Mouse (Mus musculus): ENCODE measurements at regions not wholly inside any gene's neighbourhood (a gene's known extent, or its start where the extent isn't known, plus 50 kb on each side); places are given as distances from the start of the nearest gene placed in this dataset.

DNA sequence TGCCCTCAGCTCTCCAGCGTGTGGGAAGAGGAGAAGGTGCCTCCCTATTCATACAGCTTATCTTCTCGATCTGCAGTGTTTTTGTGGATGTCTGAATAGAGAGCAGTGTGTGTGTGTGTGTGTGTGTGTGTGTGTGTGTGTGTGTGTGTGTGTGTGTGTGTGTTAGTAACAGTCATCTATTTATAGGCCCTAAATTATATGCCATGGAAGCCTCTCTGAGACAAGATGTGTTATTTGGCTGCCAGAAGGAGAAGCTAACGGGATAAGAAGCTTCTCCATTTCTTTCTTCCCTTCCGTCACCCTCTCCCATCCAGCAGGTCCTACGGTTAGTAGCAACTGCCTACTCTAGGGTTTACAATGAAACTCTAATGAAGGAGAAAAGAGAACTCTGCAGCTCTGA is 270.3 kb downstream of the Emp1 start:
- DNase-seq, result no peak

DNA sequence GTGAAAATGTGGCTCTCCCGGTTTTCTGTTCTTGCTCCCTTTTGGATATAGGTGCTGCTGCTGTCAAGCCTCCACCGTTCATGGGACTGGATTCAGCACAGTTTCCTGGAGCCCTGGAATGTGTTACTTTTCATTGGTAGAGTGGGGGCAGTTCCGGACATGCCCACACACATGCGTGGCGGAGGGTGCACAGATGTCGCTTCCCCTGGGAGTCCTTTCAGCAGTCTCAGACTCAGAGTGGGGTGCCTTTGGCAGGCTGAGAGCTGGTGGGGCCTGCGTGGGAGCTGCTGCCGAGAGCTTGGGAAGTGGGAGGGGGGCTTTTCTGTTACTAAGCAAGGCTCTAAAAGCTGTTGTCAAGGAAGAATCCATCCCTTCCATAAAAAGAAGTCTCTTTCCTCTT is 274.3 kb downstream of the Emp1 start:
- DNase-seq, result no peak

DNA sequence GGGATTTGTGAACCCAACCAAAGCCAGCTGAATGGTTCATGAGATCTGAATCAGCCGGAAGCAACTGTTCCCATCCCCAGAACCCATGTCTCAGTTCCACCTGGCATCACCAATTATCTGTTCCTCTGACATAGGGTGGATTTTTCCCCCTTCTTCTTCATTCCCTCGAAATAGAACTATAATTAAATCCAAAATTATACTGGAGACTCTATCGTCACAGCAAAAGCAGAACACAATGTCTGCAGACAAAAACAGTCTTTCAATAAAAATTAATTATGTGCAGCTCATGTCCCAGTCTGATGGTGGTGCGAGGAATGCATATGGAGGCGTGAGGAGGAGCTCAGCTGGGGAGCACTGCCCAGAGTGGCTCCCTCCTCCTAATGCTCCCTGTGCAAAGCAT is 280.4 kb downstream of the Emp1 start:
- no peak for DNase-seq

DNA sequence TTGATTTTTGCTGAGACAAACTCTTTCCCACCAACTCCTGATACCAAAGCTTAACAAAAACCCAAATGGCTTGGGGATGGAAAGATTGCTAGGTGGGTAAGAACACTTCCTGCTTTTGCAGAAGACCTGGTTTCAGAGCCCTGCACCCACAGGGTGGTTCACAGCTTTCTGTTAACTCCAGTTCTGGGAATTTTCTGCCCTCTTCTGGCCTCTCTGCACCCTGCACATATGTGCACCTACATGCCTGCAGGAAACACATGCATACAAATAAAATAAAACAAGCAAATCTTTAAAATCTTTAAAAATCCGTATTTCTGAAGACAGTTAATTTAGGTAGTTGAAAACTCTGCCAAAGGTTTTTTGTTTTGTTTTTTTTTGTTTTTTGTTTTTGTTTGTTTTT is 283.8 kb downstream of the Emp1 start:
- DNase-seq, result no peak

DNA sequence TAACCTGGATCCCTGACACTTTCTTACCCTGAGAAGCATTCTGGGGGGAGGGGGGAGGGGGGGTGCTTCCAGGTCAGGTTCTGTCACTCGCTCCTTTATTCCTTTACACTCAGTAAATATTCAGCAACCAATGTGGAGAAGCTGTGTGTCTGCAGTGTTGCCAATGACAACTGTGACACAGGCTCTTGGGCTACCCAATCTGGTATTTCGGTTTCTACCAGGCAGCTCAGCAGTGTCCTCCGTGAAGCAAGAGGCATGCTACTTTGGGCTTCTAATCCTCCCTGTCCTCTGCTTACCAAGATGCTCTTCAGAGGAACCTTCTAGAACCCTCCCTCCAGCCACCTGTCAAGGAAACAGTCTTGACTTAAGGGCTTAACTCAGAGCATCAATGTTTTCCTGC is 290.7 kb downstream of the Emp1 start:
- no peak for DNase-seq

DNA sequence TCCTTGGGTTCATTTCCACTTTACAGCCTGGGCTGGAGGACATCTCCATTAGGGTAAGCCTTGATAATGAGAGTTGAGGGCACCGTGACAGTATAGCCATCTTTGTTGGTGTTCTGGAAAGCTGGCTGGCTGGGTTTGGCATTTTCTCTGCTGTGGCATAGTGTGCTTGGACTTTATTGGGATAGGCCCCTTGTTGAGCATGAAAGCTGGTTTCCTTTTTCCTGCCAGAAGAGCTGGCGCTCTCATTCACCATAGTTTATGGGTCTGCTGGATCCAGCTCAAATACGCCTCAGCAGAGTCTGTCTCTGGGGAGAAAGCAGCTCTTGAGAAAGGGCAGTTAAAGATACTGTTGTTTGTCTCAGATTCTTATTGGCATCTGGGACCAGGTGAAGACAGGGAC is 300.0 kb downstream of the Emp1 start:
- no peak for DNase-seq

DNA sequence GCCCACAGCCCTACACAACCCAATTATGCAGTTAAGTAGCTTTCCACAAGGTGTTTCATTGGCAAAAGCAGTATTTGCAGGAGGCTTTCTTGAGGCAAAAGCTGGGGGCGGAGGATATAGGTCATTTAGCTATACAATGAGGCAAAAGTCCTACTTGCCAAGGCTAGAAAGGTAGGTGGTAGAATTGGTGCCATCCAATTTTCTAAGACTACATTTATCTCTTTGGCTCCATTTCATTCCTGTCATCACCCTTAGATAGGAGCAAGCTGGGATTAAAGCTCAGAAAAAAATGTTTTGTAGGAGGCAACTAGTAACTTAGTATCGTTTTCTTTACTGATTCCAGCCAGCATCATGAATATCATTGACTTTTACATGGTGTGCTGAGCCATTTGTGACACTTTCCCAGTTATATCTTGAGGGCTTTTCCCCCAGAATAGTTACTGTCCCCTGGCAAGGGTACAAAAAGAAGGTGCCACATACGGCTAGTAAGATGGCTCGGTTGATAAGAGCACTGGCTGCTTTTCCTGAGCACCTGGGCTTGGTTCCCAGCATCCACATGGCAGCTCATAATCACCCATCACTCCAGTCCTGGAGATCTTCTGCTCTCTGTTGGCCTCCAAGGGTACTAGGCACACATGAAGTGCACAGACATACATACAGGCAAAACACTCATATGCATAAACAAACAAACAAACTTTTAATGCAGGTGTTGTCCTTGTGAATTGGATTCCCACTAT is 300.6 kb downstream of the Emp1 start:
- DNase-seq, result no peak
